Mouse (Mus musculus) midbrain, embryonic 12.5 days (tissue): ENCODE data around the gene Syn3. TPM values are rescaled to one million over a fixed set of nuclear protein-coding genes. Genes with fewer than 3 reads are reported as not detected.

Experiments used
- ATAC-seq: fragments of 200-750 bp; cut with Nextera tagmentation; 2 replicates; pipeline ENCODE4 v1.8.0; 2017; ENCODE audit warnings: low read depth, moderate TSS enrichment, moderate library complexity; ENCODE audit not compliant: low FRiP score
- H3K27ac ChIP-seq: fragments of 300-500 bp; sonication (generic); replicated peaks from 2 replicates; pipeline ENCODE4 v1.5.1; 2016; ENCODE audit warnings: mild to moderate bottlenecking
- H3K27me3 ChIP-seq: fragments of 300-500 bp; sonication (generic); 2 replicates; pipeline ENCODE4 v1.6.1; 2016; ENCODE audit warnings: mild to moderate bottlenecking
- H3K36me3 ChIP-seq: fragments of 300-500 bp; sonication (generic); 2 replicates; pipeline ENCODE4 v1.6.1; 2016
- H3K4me1 ChIP-seq: fragments of 300-500 bp; sonication (generic); 2 replicates; pipeline ENCODE4 v1.6.1; 2016
- H3K4me2 ChIP-seq: fragments of 300-500 bp; sonication (generic); replicated peaks from 2 replicates; pipeline ENCODE4 v1.6.1; 2016; ENCODE audit warnings: mild to moderate bottlenecking, moderate library complexity
- H3K4me3 ChIP-seq: fragments of 300-500 bp; sonication (generic); 2 replicates; pipeline ENCODE4 v1.5.1; 2016; ENCODE audit warnings: mild to moderate bottlenecking
- H3K9ac ChIP-seq: fragments of 300-500 bp; sonication (generic); replicated peaks from 2 replicates; pipeline ENCODE4 v1.6.1; 2016; ENCODE audit warnings: mild to moderate bottlenecking, moderate library complexity
- H3K9me3 ChIP-seq: fragments of 300-500 bp; sonication (generic); 2 replicates; pipeline ENCODE4 v1.6.1; 2016; ENCODE audit warnings: mild to moderate bottlenecking
- WGBS: fragments of 180-500 bp; shearing (Covaris S2); methylation state at CpG from one replicate; pipeline ENCODE4 v1.1.7; 2016; 5-methylcytosine and 5-hydroxymethylcytosine counted together
- polyA plus RNA-seq: library from polyadenylated mRNA; unstranded; fragments of >200 nt; fragmentation: Nextera tagmentation; extraction: Ambion mirVana; gene quantifications from 2 replicates; pipeline ENCODE4 v1.2.1, GENCODE M21; 2016

Gene Syn3
- polyA plus RNA-seq, 1 experiment from 2014 or later: 7.3 TPM

GRCm38 (mm10) chr10:86196414-86197025 lies 302.2 kb downstream of the Syn3 start:
- no peak overlapping the region for H3K4me3 ChIP-seq
- ATAC-seq: no peak
- 86% methylated on average over 3 of the region's 3 CpGs for WGBS
- H3K27me3 ChIP-seq: no peaks in the 10 kb centered on the region
- no peak overlapping the region for H3K9ac ChIP-seq
- 0 out of 2 replicates have a peak, but pooled peaks cover 2% of the 10 kb centered on the region for H3K4me1 ChIP-seq
- H3K4me2 ChIP-seq: no peak overlapping the region
- H3K9me3 ChIP-seq: no peaks in the 10 kb centered on the region
- H3K27ac ChIP-seq: no peak overlapping the region
- no peaks in the 10 kb centered on the region for H3K36me3 ChIP-seq

- Histone ChIP-seq H3K27me3 (no peaks in the 10 kb centered on the region), H3K9ac (no peak overlapping the region), H3K4me3 (no peak overlapping the region), H3K9me3 (no peaks in the 10 kb centered on the region), H3K27ac (no peak overlapping the region), H3K4me1 (0 out of 2 replicates have a peak, but pooled peaks cover 2% of the 10 kb centered on the region), H3K4me2 (no peak overlapping the region), H3K36me3 (no peaks in the 10 kb centered on the region)
- ATAC-seq: no peak
- WGBS: 70% methylated on average over 4 of the region's 4 CpGs
Observed at GRCm38 (mm10) chr10:86194722-86195121, 304.0 kb downstream of the Syn3 start.

DNA sequence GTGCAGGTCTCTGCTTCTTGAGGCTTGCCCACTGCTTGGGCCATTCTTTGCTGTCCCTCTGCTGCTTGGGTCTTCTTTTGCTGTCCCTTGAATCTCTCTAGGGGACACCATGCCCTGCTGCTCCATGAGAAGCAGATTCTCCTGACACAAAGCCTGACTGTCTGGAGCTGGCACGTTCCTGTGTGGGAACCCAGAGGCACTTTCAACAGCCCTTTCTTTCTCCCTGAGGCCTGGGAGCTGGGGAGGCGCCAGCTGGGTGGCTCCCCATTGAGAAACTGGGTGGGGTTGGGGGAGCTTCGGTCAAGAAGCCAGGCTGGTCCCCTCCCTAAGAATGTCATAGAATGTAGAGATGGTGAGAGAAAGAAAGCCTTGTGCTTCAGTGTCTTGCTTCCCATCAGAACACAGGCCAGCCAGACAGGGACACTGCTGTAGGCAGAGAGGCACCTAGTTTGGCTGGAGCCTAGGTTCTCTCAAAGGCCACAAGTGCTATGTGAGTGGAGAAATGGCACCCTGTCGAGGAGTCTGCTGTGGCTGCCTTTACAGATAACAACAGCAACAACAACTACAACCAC lies 304.7 kb downstream of the Syn3 start:
- Histone ChIP-seq H3K4me3 (no peak overlapping the region), H3K27me3 (no peaks in the 10 kb centered on the region), H3K36me3 (no peaks in the 10 kb centered on the region), H3K27ac (no peak overlapping the region), H3K9me3 (no peaks in the 10 kb centered on the region), H3K4me1 (0 out of 2 replicates have a peak, but pooled peaks cover 2% of the 10 kb centered on the region), H3K9ac (no peak overlapping the region), H3K4me2 (no peak overlapping the region)
- no peak for ATAC-seq
- 50% methylated on average over 4 of the region's 4 CpGs for WGBS

DNA sequence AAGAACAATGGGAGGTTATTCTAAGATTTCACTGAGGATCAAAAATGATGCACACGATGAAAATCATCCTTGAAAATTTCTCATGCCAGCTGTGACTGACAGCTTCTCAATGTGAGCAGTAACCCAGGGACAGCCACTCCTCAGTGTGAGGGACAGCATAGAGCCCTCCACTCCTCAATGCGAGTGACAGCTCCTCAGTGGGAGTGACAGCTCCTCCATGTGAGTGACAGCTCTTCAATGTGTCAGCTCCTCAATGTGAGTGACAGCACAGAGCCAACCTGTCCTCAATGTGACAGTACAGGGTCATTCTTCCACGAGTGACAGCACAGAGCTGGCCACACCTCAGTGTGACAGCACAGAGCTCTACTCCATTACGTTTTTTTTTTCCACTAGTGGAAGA lies 310.1 kb downstream of the Syn3 start:
- Histone ChIP-seq H3K36me3 (no peaks in the 10 kb centered on the region), H3K9ac (no peak overlapping the region), H3K4me1 (no peaks in the 10 kb centered on the region), H3K9me3 (no peaks in the 10 kb centered on the region), H3K27ac (no peak overlapping the region), H3K4me2 (no peak overlapping the region), H3K4me3 (no peak overlapping the region), H3K27me3 (no peaks in the 10 kb centered on the region)
- ATAC-seq: no peak
- WGBS: 79% methylated on average over 4 of the region's 4 CpGs

DNA sequence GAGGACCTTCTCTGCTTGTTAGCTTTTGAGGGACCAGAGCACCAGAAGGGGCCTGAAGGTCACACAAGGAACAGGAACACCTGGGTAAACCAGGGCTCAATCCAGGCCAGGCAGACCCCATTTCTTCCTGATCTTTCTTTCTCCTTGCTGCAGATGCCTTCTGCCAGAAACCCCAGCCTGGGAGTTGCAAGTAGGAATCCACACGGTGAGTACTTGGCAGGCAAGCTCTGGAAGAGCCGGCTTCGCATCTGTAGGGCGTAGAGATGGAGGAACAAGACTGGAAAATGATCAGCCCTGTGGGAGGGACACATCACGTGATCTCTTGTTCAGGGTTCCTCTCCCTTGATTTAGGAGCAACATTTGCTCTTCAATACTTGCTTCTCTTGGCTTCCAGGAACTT lies 310.8 kb downstream of the Syn3 start:
- Histone ChIP-seq H3K27me3 (no peaks in the 10 kb centered on the region), H3K4me1 (no peaks in the 10 kb centered on the region), H3K4me2 (no peak overlapping the region), H3K36me3 (no peaks in the 10 kb centered on the region), H3K9ac (no peak overlapping the region), H3K4me3 (no peak overlapping the region), H3K27ac (no peak overlapping the region), H3K9me3 (no peaks in the 10 kb centered on the region)
- 84% methylated on average over 5 of the region's 5 CpGs for WGBS
- no peak for ATAC-seq

- Histone ChIP-seq H3K36me3 (no peaks in the 10 kb centered on the region), H3K4me1 (no peaks in the 10 kb centered on the region), H3K4me2 (no peak overlapping the region), H3K27me3 (no peaks in the 10 kb centered on the region), H3K27ac (no peak overlapping the region), H3K9ac (no peak overlapping the region), H3K9me3 (no peaks in the 10 kb centered on the region), H3K4me3 (no peak overlapping the region)
- 77% methylated on average over 8 of the region's 8 CpGs for WGBS
- ATAC-seq: no peak
Observed at GRCm38 (mm10) chr10:86183148-86183885, 315.4 kb downstream of the Syn3 start.

DNA sequence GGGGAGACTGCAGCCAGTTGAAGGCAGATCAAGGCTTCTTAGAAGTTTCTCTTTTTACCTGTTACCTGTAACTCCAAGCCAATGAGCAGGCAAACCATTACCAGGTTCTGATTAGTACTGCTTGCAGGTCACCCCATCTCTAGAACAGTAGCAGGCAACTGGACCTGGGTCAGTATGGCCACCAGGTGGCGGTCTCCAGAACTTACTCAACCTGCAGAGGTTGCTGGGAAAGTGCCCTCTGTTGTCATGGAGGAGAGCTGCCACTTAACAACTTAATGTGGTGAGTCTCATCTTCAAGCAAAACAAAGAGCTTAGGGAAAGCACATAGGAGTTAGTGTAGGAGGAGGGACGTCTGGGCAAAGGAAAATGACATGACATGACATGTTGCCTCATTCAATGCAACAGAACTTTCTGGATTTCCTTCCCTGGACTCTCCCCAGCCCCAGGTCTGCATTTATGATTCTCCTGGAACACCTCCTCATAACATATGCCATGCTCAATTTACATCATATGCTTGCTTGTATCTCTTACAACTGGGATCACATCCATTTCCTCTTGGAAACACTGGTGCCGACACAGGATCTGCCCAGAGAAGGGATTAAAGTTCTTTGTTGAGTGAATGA lies 316.4 kb downstream of the Syn3 start:
- no peak overlapping the region for H3K4me3 ChIP-seq
- H3K27ac ChIP-seq: no peak overlapping the region
- H3K4me1 ChIP-seq: no peaks in the 10 kb centered on the region
- H3K9ac ChIP-seq: no peak overlapping the region
- ATAC-seq: no peak
- no peaks in the 10 kb centered on the region for H3K36me3 ChIP-seq
- no peak overlapping the region for H3K4me2 ChIP-seq
- WGBS: 38% methylated on average over 3 of the region's 3 CpGs
- H3K9me3 ChIP-seq: no peaks in the 10 kb centered on the region
- H3K27me3 ChIP-seq: no peaks in the 10 kb centered on the region

GRCm38 (mm10) chr10:86176411-86176810 lies 322.3 kb downstream of the Syn3 start:
- no peaks in the 10 kb centered on the region for H3K4me1 ChIP-seq
- no peaks in the 10 kb centered on the region for H3K27me3 ChIP-seq
- WGBS: 95% methylated on average over 2 of the region's 2 CpGs
- ATAC-seq: no peak
- no peak overlapping the region for H3K27ac ChIP-seq
- no peaks in the 10 kb centered on the region for H3K36me3 ChIP-seq
- H3K4me2 ChIP-seq: no peak overlapping the region
- H3K4me3 ChIP-seq: no peak overlapping the region
- H3K9me3 ChIP-seq: no peaks in the 10 kb centered on the region
- H3K9ac ChIP-seq: no peak overlapping the region

DNA sequence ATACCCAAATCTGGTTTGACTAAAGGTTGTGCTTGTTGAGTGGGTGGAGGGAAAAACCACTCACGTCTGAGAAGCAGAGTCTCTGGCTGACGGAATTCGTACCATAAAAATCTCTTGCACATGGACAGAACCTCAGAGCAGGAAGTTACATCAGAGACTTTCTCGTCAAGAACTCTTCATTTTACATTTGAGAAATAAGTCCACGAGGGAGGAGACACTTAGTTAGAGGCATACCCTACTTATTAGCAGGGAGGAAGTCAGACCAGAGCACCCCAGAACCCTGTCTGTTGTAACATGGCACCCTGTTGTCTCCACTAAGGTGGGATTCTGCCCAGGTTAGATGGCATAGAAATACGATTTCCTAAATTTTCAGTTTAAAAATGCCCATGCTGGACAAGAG lies 324.7 kb downstream of the Syn3 start:
- WGBS: 92% methylated on average over 6 of the region's 6 CpGs
- H3K27me3 ChIP-seq: no peaks in the 10 kb centered on the region
- no peak overlapping the region for H3K4me2 ChIP-seq
- no peaks in the 10 kb centered on the region for H3K4me1 ChIP-seq
- H3K4me3 ChIP-seq: no peak overlapping the region
- no peak overlapping the region for H3K9ac ChIP-seq
- ATAC-seq: no peak
- no peak overlapping the region for H3K27ac ChIP-seq
- no peaks in the 10 kb centered on the region for H3K9me3 ChIP-seq
- no peaks in the 10 kb centered on the region for H3K36me3 ChIP-seq

DNA sequence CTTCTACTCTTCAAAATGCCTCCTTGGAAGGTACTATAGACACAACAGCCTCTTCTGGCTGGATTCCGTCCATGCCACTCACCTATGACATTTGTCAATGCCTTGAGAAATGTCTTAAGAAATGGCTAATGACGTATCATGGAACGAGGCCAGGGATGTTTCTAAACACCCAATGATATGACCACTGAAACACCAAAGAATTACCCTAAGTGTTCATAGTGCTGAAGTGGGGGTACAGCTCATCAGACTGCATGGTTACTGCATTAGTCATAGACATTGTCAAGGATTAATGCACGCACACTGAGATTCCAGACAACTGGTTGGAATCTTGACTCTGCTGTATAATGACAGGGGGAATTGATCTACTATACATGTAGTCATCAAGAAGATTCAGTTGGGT lies 325.4 kb downstream of the Syn3 start:
- Histone ChIP-seq H3K9ac (no peak overlapping the region), H3K4me2 (no peak overlapping the region), H3K4me3 (no peak overlapping the region), H3K27ac (no peak overlapping the region), H3K9me3 (no peaks in the 10 kb centered on the region), H3K27me3 (no peaks in the 10 kb centered on the region), H3K4me1 (no peaks in the 10 kb centered on the region), H3K36me3 (no peaks in the 10 kb centered on the region)
- 93% methylated on average over 4 of the region's 4 CpGs for WGBS
- no peak for ATAC-seq

- Histone ChIP-seq H3K9ac (no peak overlapping the region), H3K9me3 (no peaks in the 10 kb centered on the region), H3K4me3 (no peak overlapping the region), H3K4me2 (no peak overlapping the region), H3K27me3 (no peaks in the 10 kb centered on the region), H3K27ac (no peak overlapping the region), H3K4me1 (peaks cover 9% of the 10 kb centered on the region), H3K36me3 (no peaks in the 10 kb centered on the region)
- ATAC-seq: no peak
- WGBS: 92% methylated on average over 1 of the region's 1 CpGs
Observed at GRCm38 (mm10) chr10:86171246-86171645, 327.4 kb downstream of the Syn3 start.

DNA sequence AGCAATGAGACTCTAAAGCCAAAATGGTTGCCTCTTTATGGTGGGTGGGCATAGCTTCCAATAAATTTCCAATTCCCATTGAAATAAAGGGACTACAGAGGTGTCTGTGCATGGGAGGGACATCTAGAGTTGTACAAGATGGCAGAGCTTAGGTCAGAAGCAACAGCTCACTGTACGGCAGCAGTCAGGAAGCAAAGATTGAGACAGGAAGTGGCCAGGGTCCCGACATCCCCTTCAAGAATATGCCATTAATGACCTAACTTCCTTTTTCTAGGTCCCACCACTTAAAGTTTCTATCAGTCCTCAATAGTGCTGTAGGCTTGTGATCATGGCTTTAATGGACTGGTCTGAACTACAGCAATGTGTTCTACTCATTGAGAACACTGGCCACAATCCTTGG lies 330.6 kb downstream of the Syn3 start:
- peaks cover 9% of the 10 kb centered on the region for H3K4me1 ChIP-seq

More for the DNA sequence above, 330.6 kb downstream of the Syn3 start:
- Histone ChIP-seq H3K27me3 (no peaks in the 10 kb centered on the region), H3K9me3 (no peaks in the 10 kb centered on the region), H3K4me3 (no peak overlapping the region), H3K36me3 (no peaks in the 10 kb centered on the region), H3K9ac (no peak overlapping the region), H3K27ac (no peak overlapping the region), H3K4me2 (no peak overlapping the region)
- no peak for ATAC-seq
- 89% methylated on average over 2 of the region's 2 CpGs for whole genome bisulfite sequencing
